Mouse (Mus musculus): ENCODE data around the gene Anapc5. TPM values are rescaled to one million over a fixed set of nuclear protein-coding genes. Genes with fewer than 3 reads are reported as not detected.

Anapc5 gene
- polyA plus RNA-seq, 1 experiment from 2014 or later, result 544 TPM

DNA sequence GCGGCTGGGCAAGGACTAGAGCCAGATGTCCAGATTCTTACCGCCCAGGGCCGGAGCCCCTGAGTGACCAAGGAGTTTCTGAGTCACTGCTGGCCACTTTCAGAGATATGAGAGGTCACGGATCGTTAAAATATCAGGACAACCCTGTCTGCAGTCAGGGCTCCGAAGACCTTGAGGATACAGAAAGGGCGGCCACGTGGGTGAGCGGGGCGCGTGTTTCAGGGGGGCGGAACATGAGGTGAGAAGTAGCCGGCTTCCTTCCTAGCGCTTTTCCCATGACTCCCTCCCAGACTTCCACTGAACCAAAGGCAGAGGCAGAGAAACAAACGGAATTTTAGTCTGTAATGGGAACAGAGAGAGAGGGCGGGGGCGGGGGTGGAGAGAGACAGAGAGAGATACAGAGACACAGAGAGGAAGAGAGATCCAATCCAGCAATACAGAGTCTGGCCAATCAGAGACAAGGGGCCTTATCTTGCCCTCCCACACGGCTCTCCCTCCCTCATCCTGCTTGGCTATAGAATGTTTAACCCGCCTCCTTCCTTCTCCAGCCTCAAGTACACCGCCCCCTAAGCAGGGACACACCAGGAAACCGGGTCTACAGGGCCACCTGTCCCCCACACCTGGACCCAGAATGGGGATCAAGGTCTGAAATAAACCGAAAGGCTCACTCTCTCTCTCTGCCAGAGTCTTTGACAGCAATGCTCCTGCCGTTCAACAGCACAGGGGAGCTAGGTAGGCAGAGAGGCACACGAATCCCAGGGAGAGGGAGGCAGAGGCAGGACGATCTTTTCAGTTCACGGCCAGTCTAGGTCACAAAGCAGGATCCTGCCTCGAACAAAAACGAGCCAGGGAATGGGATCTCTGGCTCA is 46.2 kb downstream of the Anapc5 start:
- H3K36me3 ChIP-seq (replicated peaks), result no peaks in the 10 kb centered on the region
- H3K9ac ChIP-seq, result no peak overlapping the region
- no peak for ATAC-seq (replicated peaks)
- no peak overlapping the region for H3K4me2 ChIP-seq
- no peak overlapping the region for H3K4me3 ChIP-seq
- no peak overlapping the region for H3K27ac ChIP-seq
- WGBS, result 80% methylated on average over 28 of the region's 28 CpGs
- peaks cover 17% of the 10 kb centered on the region for H3K4me1 ChIP-seq
- no peaks in the 10 kb centered on the region for H3K9me3 ChIP-seq
- H3K27me3 ChIP-seq (replicated peaks), result no peaks in the 10 kb centered on the region

DNA sequence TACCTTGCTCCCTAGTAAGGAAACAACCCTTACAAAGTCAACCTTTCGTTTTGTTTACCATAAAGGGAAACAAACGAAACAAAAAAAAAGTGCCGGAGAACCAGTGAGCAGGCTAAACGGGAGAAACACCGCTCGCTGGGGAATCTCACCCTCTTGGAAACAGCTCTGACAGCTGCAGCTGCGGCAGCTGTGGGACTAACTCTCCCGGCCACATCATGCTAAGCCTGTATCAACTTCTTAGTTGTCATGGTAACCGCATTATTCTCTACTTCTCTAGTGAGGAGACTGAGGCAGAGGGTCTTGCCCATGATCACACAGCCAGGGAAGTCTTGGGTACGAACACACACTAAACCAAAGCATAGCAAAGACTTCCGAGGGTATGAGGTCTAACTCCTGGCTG is 47.4 kb downstream of the Anapc5 start:
- ATAC-seq (replicated peaks), result no peak
- WGBS, result 61% methylated on average over 11 of the region's 11 CpGs

DNA sequence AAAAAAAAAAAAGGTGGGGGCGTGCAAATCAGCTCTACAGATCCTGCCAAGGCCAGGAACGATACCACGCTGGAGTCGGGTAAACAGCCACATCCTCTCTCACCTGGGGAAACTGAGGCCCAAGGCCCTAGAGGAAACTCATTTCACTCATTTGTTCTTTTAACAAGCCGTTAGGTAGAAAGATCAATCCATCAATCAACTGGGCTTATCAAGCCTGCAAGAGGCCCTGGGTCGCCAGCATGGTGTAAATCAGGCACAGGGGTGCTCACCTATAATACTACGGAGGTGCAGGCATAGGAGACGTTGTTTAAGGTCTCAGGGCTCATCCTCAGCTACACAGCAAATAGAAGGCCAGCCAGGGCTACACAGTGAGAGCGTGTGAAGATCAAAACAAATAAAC is 49.7 kb downstream of the Anapc5 start:
- no peaks in the 10 kb centered on the region for H3K9me3 ChIP-seq
- WGBS, result 87% methylated on average over 9 of the region's 9 CpGs
- no peaks in the 10 kb centered on the region for H3K4me1 ChIP-seq
- no peak for ATAC-seq (replicated peaks)
- no peak overlapping the region for H3K4me3 ChIP-seq
- H3K36me3 ChIP-seq (replicated peaks), result no peaks in the 10 kb centered on the region
- H3K27ac ChIP-seq, result no peak overlapping the region
- H3K4me2 ChIP-seq, result no peak overlapping the region
- H3K27me3 ChIP-seq (replicated peaks), result no peaks in the 10 kb centered on the region
- H3K9ac ChIP-seq, result no peak overlapping the region

More for the DNA sequence above, 47.4 kb downstream of the Anapc5 start:
- Histone ChIP-seq H3K4me2 (no peak overlapping the region), H3K4me3 (no peak overlapping the region), H3K27ac (no peak overlapping the region), H3K9me3 (no peaks in the 10 kb centered on the region), H3K4me1 (peaks cover 13% of the 10 kb centered on the region), H3K36me3 (replicated peaks) (no peaks in the 10 kb centered on the region), H3K9ac (no peak overlapping the region), H3K27me3 (replicated peaks) (no peaks in the 10 kb centered on the region)

DNA sequence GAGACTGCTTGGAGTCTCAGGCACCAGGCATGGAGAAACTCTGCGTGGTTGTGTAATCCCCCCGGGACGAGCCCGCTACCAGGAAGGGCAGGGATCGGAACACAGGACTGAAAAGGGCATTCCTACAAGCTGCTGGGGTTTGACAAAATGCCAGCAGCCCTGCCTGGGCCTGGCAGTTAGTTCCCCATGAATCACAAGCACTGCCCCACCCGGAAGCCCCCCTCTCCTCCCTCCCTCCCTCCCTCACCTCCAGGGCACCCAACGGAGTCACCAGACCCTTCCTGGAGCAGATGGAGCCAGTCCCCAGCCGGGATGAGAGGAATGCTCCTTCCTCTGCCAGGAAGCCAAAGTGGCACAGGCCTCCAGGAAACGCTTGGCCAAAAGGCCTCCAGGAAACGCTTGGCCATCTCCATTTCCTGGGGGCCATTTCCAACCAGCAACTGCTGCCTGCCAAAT is 50.3 kb downstream of the Anapc5 start:
- no peaks in the 10 kb centered on the region for H3K36me3 ChIP-seq (replicated peaks)
- no peak overlapping the region for H3K9ac ChIP-seq
- no peak overlapping the region for H3K4me3 ChIP-seq
- no peak for ATAC-seq (replicated peaks)
- H3K4me1 ChIP-seq, result no peaks in the 10 kb centered on the region
- no peaks in the 10 kb centered on the region for H3K27me3 ChIP-seq (replicated peaks)
- WGBS, result 77% methylated on average over 10 of the region's 10 CpGs
- 0 out of 2 replicates have a peak overlapping the region, but pooled peaks have one; percentile 21 for H3K27ac ChIP-seq
- H3K4me2 ChIP-seq, result no peak overlapping the region
- no peaks in the 10 kb centered on the region for H3K9me3 ChIP-seq

DNA sequence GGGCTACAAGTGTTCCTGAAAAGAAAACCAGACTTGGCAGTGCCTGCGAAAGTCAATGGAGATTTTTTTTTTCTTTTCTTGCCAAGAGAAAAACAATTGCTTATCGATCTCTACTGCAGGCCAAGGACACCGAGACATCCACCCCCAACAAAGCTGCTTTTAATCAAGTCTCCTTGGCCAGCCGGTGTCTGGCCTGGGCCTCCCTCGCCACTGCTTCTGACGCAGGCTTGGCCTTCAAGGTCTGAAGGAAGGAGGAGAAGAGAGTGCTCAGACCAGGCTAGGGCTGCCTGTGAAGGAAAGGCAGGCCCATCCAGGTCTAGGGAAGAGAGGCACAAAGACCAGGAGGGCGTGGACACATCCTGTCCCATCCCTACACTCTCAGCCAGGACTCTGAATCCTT is 50.8 kb downstream of the Anapc5 start:
- no peak for ATAC-seq (replicated peaks)
- Histone ChIP-seq H3K9ac (no peak overlapping the region), H3K27ac (0 out of 2 replicates have a peak overlapping the region, but pooled peaks have one; percentile 21)

DNA sequence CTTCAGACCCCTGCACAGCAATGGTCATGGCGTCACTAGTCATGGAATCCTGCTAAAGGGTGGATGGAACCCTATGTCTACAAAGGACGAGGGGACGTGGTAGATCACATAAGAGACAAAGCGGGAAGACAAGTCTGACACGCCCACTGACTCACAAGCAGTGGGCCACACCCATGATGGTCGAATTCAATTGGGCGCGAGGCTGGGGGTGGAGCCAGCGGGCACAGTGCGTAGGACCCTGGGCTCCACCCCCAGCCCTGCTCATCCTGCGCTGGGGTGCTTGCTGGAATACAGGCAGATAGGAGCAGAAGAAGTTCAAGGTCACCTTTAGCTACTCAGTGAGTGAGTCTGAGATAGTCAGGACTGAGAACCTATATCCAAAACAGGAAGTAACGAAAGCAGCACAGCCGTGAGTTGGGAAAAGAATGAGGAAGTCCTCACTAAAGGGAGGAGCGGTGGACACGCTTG is 52.0 kb downstream of the Anapc5 start:
- H3K4me2 ChIP-seq, result no peak overlapping the region
- H3K27me3 ChIP-seq (replicated peaks), result no peaks in the 10 kb centered on the region
- WGBS, result 85% methylated on average over 15 of the region's 15 CpGs
- no peak overlapping the region for H3K9ac ChIP-seq
- H3K4me1 ChIP-seq, result no peaks in the 10 kb centered on the region
- H3K4me3 ChIP-seq, result no peak overlapping the region
- no peak for ATAC-seq (replicated peaks)
- no peaks in the 10 kb centered on the region for H3K36me3 ChIP-seq (replicated peaks)
- H3K9me3 ChIP-seq, result no peaks in the 10 kb centered on the region
- H3K27ac ChIP-seq, result no peak overlapping the region

More for the DNA sequence above, 50.8 kb downstream of the Anapc5 start:
- Histone ChIP-seq H3K4me2 (no peak overlapping the region), H3K27me3 (replicated peaks) (no peaks in the 10 kb centered on the region), H3K36me3 (replicated peaks) (no peaks in the 10 kb centered on the region), H3K4me3 (no peak overlapping the region), H3K9me3 (no peaks in the 10 kb centered on the region), H3K4me1 (no peaks in the 10 kb centered on the region)
- WGBS, result 77% methylated on average over 7 of the region's 7 CpGs

DNA sequence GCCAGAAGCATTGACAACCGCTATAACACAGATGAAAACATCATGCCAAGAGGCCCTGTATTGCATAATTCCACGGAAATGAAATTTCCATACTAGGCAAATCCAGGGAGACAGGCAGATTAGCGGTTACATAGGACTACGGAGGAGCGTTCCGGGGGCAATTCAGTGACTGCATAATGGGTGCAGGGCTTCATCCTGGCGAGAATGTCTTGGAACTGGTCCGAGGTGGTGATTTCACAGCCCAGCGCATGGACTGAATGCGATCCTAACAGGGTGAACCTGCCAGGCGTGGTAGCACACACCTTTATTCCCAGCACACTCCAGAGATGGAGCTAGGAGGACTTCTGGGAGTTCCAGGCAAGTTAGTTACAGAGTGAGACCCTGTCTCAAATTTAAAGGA is 53.9 kb downstream of the Anapc5 start:
- ATAC-seq (replicated peaks), result no peak
- no peaks in the 10 kb centered on the region for H3K9me3 ChIP-seq
- WGBS, result 86% methylated on average over 11 of the region's 11 CpGs

DNA sequence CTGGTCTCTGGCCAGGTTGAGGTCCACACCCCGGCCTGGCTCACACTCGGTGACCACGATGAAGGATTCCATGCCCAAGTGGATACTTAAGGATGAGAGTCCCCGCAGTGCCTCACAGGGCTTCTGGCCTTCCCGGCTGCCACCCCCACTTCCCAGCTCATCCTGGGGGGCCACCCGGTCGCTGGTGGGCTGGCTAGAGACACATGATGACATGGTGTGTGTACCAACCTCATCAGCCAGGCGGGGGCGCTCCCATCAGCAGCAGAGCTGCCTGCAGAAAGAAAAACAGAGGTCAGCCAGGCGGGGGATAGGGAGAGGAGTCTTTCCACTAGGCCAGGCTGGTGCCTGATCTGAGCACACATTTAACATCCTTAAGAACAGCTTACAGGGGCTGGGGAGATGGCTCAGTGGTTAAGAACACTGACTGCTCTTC is 57.1 kb downstream of the Anapc5 start:
- Histone ChIP-seq H3K9me3 (no peaks in the 10 kb centered on the region), H3K27ac (no peak overlapping the region), H3K27me3 (replicated peaks) (no peaks in the 10 kb centered on the region), H3K36me3 (replicated peaks) (peaks cover 10% of the 10 kb centered on the region; the same call in 1 of the 2 replicates), H3K9ac (no peak overlapping the region), H3K4me3 (no peak overlapping the region), H3K4me1 (no peaks in the 10 kb centered on the region), H3K4me2 (no peak overlapping the region)
- ATAC-seq (replicated peaks), result no peak
- 54% methylated on average over 10 of the region's 10 CpGs for WGBS

More for the DNA sequence above, 53.9 kb downstream of the Anapc5 start:
- Histone ChIP-seq H3K4me3 (no peak overlapping the region), H3K4me1 (no peaks in the 10 kb centered on the region), H3K9ac (no peak overlapping the region), H3K4me2 (no peak overlapping the region), H3K27ac (no peak overlapping the region), H3K36me3 (replicated peaks) (0 out of 2 replicates have a peak, but pooled peaks cover 3% of the 10 kb centered on the region), H3K27me3 (replicated peaks) (no peaks in the 10 kb centered on the region)

DNA sequence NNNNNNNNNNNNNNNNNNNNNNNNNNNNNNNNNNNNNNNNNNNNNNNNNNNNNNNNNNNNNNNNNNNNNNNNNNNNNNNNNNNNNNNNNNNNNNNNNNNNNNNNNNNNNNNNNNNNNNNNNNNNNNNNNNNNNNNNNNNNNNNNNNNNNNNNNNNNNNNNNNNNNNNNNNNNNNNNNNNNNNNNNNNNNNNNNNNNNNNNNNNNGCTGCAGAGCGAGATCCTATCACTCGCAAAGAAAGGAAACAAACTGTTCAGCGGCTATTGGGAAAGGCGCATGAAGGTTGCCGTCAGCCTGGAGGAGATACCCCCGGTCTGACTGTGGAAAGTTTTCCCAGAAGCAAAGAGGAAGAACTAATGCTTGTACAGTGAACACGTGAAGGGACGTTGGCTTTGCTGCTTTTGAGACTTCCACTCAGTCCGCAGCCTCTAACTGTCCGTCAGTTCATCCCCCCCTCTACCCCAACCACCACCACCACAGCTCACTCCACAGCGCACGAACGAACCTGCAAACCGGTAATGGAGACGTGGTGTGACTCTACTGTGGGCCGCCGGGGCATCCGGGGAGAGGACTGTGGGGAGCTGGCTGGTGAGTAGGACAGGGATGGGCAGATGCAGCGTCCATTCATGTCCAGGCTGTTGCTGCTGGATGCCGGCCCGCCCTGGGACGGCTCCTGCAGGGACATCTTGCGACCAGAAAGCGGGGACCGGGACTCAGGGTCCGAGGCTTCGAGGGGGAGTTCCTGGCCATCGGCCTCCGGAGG is 57.7 kb downstream of the Anapc5 start:
- Histone ChIP-seq H3K27ac (no peak overlapping the region), H3K27me3 (replicated peaks) (no peaks in the 10 kb centered on the region), H3K9ac (no peak overlapping the region), H3K9me3 (no peaks in the 10 kb centered on the region), H3K4me2 (no peak overlapping the region), H3K4me3 (no peak overlapping the region), H3K4me1 (no peaks in the 10 kb centered on the region), H3K36me3 (replicated peaks) (peaks cover 13% of the 10 kb centered on the region; the same call in 1 of the 2 replicates)
- no peak for ATAC-seq (replicated peaks)
- 87% methylated on average over 29 of the region's 29 CpGs for WGBS

DNA sequence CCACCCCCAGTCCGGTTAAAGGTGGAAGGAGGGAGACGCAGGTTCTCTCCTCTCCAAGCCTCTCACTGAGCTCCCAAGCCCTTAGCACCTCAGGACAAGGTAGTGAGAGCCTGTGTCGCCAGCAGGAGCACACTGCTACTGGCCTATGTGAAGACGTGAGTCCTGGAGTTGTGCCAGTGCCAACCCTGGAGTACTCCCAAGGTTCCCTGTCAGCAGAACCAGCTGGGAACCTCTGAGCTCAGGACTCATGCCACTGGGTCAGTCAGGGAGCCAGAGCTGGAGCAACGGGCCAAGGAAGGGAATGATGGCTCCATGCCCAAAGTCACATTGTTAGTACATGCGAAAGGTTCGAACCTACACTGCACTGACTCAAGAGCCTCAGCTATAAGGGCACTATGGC is 64.5 kb downstream of the Anapc5 start:
- peaks cover 19% of the 10 kb centered on the region; the same call in 1 of the 2 replicates for H3K36me3 ChIP-seq (replicated peaks)
- H3K9ac ChIP-seq, result no peak overlapping the region
- H3K9me3 ChIP-seq, result no peaks in the 10 kb centered on the region
- no peak overlapping the region for H3K27ac ChIP-seq
- no peaks in the 10 kb centered on the region for H3K27me3 ChIP-seq (replicated peaks)
- H3K4me3 ChIP-seq, result no peak overlapping the region
- 90% methylated on average over 7 of the region's 7 CpGs for WGBS
- H3K4me1 ChIP-seq, result no peaks in the 10 kb centered on the region
- ATAC-seq (replicated peaks), result no peak
- H3K4me2 ChIP-seq, result no peak overlapping the region

DNA sequence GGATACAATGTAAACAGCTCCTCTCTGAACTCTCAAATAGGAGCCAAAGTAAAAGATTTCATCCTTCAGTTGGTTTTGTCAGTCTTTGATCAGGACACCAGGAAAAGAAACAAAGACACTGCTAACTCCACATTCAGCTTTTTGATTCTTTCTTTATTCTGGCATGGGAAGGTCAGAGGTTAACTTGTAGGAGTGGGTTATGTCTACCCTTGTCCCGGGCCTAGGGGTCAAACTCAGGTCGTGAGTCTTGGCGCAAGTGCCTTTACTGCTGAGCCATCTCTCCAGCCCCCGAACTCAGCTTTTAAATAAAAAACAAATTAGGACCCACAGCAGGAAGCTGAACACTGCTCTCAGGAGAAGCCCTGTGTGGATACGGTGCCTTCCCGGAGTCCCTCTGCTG is 65.0 kb downstream of the Anapc5 start:
- H3K27me3 ChIP-seq (replicated peaks), result no peaks in the 10 kb centered on the region
- no peak overlapping the region for H3K4me3 ChIP-seq
- H3K4me2 ChIP-seq, result no peak overlapping the region
- H3K36me3 ChIP-seq (replicated peaks), result peaks cover 19% of the 10 kb centered on the region; the same call in 1 of the 2 replicates
- H3K4me1 ChIP-seq, result no peaks in the 10 kb centered on the region
- WGBS, result 57% methylated on average over 6 of the region's 6 CpGs
- H3K9me3 ChIP-seq, result no peaks in the 10 kb centered on the region
- H3K27ac ChIP-seq, result no peak overlapping the region
- H3K9ac ChIP-seq, result no peak overlapping the region
- ATAC-seq (replicated peaks), result no peak

DNA sequence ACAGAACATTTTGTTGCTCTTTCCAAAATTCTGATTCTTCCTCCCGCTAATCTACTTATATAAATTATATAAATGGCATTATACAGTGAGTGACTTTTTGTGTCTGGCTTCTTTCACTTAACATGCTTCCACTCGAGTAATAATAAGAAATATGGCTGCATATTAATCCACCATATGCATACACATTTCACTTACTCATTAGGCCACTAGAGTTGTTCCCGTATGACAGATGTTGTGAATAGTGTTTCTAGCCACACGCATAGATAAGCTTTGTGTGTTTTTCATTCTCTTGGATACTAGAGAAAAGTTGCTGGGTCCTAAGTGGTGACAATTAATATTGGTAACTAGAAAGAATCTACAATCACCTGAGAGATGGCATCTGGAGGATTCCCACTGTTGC is 65.5 kb downstream of the Anapc5 start:
- no peak overlapping the region for H3K4me2 ChIP-seq
- H3K4me1 ChIP-seq, result no peaks in the 10 kb centered on the region
- WGBS, result 96% methylated on average over 4 of the region's 4 CpGs
- H3K4me3 ChIP-seq, result no peak overlapping the region
- H3K27me3 ChIP-seq (replicated peaks), result no peaks in the 10 kb centered on the region
- peaks cover 17% of the 10 kb centered on the region; the same call in 1 of the 2 replicates for H3K36me3 ChIP-seq (replicated peaks)
- no peak overlapping the region for H3K9ac ChIP-seq
- no peaks in the 10 kb centered on the region for H3K9me3 ChIP-seq
- ATAC-seq (replicated peaks), result no peak
- H3K27ac ChIP-seq, result no peak overlapping the region

All from midbrain, embryonic 15.5 days (tissue).